Mouse (Mus musculus) kidney, adult 9 months (tissue): ENCODE results near the gene Ect2.

Source experiments
- DNase-seq: peaks from one replicate; pipeline ENCODE4 v3.0.0; 2022

Ect2 gene

DNA sequence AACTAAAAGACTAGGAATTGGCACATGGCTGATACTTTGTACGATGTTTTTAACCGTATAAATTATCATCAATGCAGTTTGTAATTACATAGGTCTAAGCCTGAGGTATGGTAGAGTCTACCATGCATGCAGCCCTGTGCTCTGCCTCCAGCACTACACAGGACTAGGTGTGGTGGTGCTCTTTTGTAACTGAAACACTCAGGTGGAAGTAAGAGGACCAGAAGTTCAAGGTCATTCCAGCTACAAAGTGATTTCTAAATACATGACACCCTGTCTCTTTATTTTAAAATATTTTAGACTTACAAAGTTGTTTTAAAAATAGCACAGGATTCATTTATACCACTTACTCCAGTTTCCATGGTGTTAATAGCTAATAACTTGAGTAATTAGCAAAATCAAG lies 88.8 kb downstream of the Ect2 start:
- no peak for DNase-seq

DNA sequence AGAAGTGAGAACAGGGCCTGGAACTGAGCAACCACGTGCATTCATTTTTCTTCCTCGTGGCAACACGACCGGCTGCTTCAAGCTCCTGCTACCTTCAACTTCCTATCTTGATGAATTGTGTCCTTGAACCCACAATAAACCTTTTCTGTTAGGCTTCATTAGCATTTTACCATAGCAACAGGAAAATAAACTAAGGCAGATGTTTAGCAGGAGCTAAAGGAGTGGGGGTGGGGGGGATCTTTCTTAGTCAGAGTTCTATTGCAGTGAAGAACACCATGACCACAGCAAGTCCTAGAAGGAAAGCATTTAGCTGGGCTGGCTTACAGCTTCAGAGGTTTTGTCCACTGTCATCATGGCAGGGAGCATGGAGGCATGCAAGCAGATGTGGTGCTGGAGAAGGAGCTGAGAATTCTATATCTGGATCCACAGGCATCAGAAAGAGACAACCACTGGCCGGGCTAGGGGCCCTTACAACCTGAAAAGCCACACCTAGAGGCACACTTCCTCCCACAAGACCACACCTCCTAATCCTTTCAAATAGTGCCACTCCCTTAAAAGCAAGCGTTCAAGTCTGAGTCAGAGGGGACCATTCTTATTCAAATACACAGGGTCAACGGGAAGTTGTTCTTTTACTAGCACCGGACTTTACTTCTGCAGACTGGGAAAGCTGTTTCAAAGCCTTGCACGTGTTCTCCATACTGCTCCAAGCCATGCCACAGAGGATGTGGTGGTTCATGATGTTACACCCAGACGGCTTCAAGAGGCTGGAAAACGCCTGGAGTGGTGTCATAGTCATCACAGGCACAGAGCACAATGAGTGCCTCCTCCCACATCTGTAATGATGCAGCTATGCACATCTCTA lies 90.0 kb downstream of the Ect2 start:
- DNase-seq: no peak

DNA sequence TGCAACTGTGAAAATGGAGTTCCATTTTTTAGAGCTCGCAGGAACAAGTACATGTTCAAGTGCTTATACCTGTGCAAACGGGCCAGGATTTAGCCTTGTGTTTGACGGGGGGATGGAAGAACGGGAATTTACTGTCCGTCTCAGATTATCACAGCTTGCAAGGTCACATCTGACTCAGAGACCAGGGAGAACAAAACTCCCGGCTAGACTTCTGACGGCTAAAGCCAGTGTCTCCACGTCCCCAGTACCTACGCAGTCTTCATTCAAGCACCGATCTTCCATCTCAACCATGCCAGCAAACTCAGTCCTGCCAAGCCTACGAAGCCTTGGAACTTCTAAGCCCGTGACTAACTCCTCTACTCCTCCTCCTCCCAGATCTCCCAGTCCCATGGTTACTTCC lies 93.2 kb downstream of the Ect2 start:
- DNase-seq: no peak

DNA sequence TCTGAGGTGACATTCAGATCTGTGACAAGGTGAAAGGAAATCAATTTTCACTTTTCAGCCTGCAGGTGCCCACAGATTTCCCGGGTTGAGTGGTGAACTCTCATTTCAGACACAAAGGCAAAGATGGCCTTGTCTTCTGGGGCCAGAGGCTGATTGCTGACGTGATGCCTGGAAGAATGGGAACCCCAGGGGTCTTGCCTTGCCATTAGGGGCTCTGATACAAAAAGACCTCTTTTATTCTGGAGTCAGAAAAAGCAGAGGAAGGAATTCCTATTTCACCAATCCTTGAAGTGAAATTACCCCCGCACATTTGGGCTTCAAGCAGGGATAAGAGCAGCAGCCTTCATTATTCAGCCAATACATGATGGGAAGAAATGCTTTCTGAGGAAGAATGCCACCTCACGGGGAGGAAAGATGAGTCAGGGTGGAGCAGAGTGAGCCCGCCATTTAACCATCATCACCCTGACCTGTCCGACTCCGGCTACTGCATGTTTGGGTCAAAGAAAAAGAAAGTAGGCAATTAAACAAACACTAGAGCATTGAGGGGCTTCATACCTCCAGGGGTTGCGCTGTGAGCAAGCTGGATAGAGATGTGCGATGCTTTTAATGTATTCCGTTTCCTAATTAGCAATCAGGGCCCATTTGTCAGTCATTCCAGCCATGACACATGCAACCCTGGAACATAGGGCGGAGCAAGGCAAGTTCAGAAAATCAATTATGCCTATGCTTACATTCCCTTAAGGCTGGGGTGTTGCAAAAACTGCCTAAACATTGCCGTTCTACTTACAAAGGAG lies 94.0 kb downstream of the Ect2 start:
- no peak for DNase-seq

DNA sequence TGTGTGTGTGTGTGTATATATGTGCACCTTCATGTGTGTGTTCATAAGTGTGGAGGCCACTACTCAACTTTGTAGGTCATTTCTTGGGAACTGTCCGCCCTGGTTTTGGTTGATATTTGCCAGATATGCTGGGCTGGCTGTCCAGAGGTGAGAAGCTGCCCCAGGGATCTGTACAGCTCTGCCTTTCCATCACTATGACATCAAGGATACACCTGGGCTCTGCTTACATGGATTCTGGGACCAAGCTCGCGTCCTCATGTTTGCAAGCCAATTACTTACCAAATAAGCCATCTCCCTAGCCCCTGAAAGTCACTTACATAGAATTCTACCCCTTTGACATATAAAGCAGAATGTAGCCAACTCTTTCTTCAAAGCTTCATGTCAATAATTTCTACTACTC lies 98.2 kb downstream of the Ect2 start:
- no peak for DNase-seq

DNA sequence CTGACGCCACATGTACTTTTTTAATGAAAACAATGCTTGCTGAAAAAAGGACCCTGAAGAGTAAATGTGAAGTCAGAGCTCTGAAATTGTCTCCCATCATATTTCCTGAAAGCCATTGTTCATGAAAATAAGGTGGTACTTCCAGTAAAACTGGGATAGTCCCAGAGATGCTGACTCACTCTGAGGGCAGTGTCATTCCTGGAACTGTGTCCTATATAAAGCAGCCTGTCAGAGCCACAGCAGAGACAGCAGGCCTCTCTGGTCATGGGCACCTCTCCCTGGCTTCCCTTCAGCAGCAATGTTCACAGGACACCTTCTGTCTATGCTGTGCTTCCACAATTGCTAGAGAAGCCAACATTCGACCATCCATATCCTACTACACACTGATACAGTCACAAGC lies 98.9 kb downstream of the Ect2 start:
- DNase-seq: no peak
